Mouse (Mus musculus) stomach, embryonic 14.5 days (tissue): ENCODE measurements at regions not wholly inside any gene's neighbourhood (a gene's known extent, or its start where the extent isn't known, plus 50 kb on each side); places are given as distances from the start of the nearest gene placed in this dataset.

Source experiments
- ATAC-seq: fragments of 200-750 bp; cut with Nextera tagmentation; 2 replicates; pipeline ENCODE4 v1.8.0; 2017; ENCODE audit warnings: low read depth, moderate TSS enrichment; ENCODE audit not compliant: insufficient number of reproducible peaks, insufficient read depth, low FRiP score
- H3K27ac ChIP-seq: fragments of 300-500 bp; sonication (generic); 2 replicates; pipeline ENCODE4 v1.5.1; 2014; ENCODE audit warnings: mild to moderate bottlenecking, low read length, moderate library complexity, mixed read lengths
- H3K27me3 ChIP-seq: fragments of 300-500 bp; sonication (generic); 2 replicates; pipeline ENCODE4 v1.6.1; 2014; ENCODE audit warnings: low read length, control low read depth, mixed read lengths; ENCODE audit not compliant: control insufficient read depth, insufficient read depth
- H3K36me3 ChIP-seq: fragments of 300-500 bp; sonication (generic); 2 replicates; pipeline ENCODE4 v1.6.1; 2014; ENCODE audit warnings: mild to moderate bottlenecking, control low read depth, low read length, moderate library complexity, mixed read lengths; ENCODE audit not compliant: control insufficient read depth, insufficient read depth
- H3K4me1 ChIP-seq: fragments of 300-500 bp; sonication (generic); 2 replicates; pipeline ENCODE4 v1.6.1; 2014; ENCODE audit warnings: low read length, control low read depth, mixed read lengths; ENCODE audit not compliant: control insufficient read depth, insufficient read depth
- H3K4me2 ChIP-seq: fragments of 300-500 bp; sonication (generic); replicated peaks from 2 replicates; pipeline ENCODE4 v1.6.1; 2014; ENCODE audit warnings: low read depth, low read length, control low read depth
- H3K4me3 ChIP-seq: fragments of 300-500 bp; sonication (generic); 2 replicates; pipeline ENCODE4 v1.5.1; 2014; ENCODE audit warnings: low read depth, low read length, control low read depth
- H3K9ac ChIP-seq: fragments of 300-500 bp; sonication (generic); replicated peaks from 2 replicates; pipeline ENCODE4 v1.6.1; 2014; ENCODE audit warnings: low read depth, mild to moderate bottlenecking, control low read depth, low read length, moderate library complexity, mixed read lengths
- H3K9me3 ChIP-seq: fragments of 300-500 bp; sonication (generic); 2 replicates; pipeline ENCODE4 v1.6.1; 2016; ENCODE audit warnings: low read depth, low read length, control low read depth; ENCODE audit not compliant: control insufficient read depth
- WGBS: fragments of 180-500 bp; shearing (Covaris S2); extraction: QIAGEN DNeasy Blood & Tissue Kit; methylation state at CpG from one replicate; pipeline ENCODE4 v1.1.7; 2014; 5-methylcytosine and 5-hydroxymethylcytosine counted together

DNA sequence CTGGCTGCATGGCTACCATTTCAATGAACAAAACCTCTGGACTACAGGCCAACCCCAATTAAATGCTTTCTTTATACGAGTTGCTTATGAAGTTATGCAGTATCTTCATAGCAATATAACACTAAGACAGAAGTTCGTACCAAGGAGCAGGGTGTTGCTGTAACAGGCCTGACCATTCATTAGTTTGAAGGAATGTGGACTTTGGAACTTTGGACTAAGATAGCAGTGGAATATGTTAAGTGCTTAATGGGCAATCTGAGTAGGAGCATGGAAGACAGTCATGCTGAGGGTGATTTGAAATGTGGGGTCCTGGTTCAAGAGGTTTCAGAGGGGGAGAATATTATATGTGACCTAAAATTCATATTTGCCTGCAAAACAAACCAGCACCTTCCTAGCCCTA lies 623.8 kb downstream of the Tmem114 start:
- Histone ChIP-seq H3K36me3 (no peaks in the 10 kb centered on the region), H3K4me2 (no peak overlapping the region), H3K4me3 (no peak overlapping the region), H3K9ac (no peak overlapping the region), H3K27me3 (no peaks in the 10 kb centered on the region), H3K27ac (no peak overlapping the region), H3K9me3 (peaks cover 3% of the 10 kb centered on the region; the same call in 1 of the 2 replicates), H3K4me1 (no peaks in the 10 kb centered on the region)
- WGBS, result 84% methylated on average over 2 of the region's 2 CpGs
- ATAC-seq, result no peak

DNA sequence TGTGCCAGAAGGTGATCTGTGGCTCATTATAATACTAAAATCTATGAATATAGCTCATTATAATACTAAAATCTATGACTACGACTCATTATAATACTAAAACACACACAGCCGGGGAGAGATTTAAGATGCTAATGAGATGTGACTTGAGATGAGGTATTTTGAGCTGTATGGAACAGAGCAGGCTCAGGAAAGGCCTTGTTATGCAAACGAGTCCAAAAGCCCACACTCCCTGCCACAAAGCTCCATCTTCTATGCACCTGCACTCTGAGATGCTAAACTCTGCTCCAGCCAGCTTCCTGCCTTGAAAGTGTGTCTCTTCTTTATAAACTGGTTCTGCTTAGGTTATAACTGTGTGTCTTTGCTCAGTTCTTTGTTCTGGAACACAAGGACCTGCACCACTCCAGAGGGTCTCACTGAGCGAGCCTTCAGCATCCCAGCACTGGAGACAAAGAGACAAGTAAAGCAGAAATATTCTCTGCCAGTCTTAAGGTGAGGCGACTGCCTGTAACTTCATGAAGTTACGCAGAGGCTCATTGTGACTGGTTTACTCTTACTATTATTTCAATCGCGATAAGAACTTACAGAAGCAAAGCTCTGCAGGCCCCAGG lies 627.7 kb downstream of the Tmem114 start:
- no peaks in the 10 kb centered on the region for H3K36me3 ChIP-seq
- H3K4me1 ChIP-seq, result 0 out of 2 replicates have a peak, but pooled peaks cover 2% of the 10 kb centered on the region
- H3K4me3 ChIP-seq, result no peak overlapping the region
- H3K27me3 ChIP-seq, result no peaks in the 10 kb centered on the region
- no peak for ATAC-seq
- no peak overlapping the region for H3K27ac ChIP-seq
- H3K9ac ChIP-seq, result no peak overlapping the region
- H3K4me2 ChIP-seq, result no peak overlapping the region
- no peaks in the 10 kb centered on the region for H3K9me3 ChIP-seq
- WGBS, result 70% methylated on average over 8 of the region's 8 CpGs

DNA sequence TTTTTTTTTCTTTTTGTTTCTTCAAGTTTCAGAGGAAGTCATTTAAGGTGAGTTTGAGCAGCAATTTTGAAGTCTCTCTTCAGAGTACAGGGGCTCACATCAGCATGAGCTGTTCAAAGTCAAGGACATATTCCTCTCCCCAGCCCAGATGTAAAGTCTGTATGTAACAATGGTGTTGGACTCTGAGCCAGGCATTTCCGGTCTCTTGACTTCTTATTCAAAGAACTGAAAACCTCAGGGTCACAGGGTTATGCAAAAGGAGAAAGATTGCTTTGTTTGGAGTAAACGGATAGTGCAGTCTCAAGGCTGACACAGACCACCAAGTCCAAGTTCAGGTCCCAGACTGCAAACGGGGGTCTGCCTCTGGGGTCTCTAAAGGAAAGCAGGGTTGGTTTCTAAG lies 629.4 kb downstream of the Tmem114 start:
- 40% methylated on average over 3 of the region's 3 CpGs for WGBS
- Histone ChIP-seq H3K9ac (no peak overlapping the region), H3K4me1 (0 out of 2 replicates have a peak, but pooled peaks cover 2% of the 10 kb centered on the region), H3K4me2 (no peak overlapping the region), H3K9me3 (no peaks in the 10 kb centered on the region), H3K27me3 (no peaks in the 10 kb centered on the region), H3K4me3 (no peak overlapping the region), H3K36me3 (no peaks in the 10 kb centered on the region), H3K27ac (no peak overlapping the region)
- ATAC-seq, result no peak

DNA sequence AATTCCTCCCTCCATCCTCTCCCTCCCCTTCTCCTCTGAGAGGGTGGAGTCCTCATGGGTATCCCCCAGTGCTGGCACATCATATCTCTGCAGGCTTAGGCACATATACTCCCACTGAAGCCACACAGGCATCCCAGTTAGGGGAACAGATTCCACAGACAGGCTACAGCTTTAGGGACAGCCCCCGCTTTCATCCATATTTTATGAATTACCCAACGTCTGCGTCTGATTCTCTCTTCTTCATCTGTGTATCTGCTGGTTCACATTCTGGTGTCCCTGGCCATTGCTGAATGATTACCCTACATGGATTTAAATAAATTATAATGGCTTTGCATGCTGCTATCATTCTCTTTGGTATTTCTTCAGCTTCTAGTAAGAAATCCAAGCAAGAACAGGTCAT lies 632.4 kb downstream of the Tmem114 start:
- Histone ChIP-seq H3K4me1 (0 out of 2 replicates have a peak, but pooled peaks cover 2% of the 10 kb centered on the region), H3K4me2 (no peak overlapping the region), H3K36me3 (no peaks in the 10 kb centered on the region), H3K9ac (no peak overlapping the region), H3K9me3 (no peaks in the 10 kb centered on the region; the same call in 1 of the 2 replicates), H3K4me3 (no peak overlapping the region), H3K27me3 (no peaks in the 10 kb centered on the region), H3K27ac (no peak overlapping the region)
- no peak for ATAC-seq
- 89% methylated on average over 3 of the region's 3 CpGs for WGBS

DNA sequence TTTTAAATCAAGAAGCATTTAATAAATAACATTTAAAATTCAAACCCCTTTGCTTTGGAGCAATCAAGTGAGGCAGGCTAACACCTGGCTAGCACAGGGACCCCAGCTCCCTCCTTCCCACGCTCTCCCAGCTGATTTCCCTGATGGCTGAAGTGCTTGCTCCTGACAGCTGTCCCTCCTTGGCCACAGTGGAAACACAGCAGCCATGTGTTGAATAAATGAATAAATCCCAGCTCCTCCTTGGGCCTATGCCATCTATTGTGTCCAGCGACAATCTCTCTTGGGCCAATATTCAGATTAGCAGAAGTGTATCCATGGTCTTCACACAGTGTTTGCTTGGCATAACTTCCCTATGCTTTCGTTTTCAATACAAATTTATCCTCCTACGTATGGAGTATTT lies 634.7 kb downstream of the Tmem114 start:
- H3K27me3 ChIP-seq, result no peaks in the 10 kb centered on the region
- H3K9me3 ChIP-seq, result no peaks in the 10 kb centered on the region; the same call in 1 of the 2 replicates
- no peak overlapping the region for H3K9ac ChIP-seq
- 74% methylated on average over 4 of the region's 4 CpGs for WGBS
- no peak overlapping the region for H3K4me2 ChIP-seq
- H3K27ac ChIP-seq, result no peak overlapping the region
- no peak overlapping the region for H3K4me3 ChIP-seq
- 0 out of 2 replicates have a peak, but pooled peaks cover 2% of the 10 kb centered on the region for H3K4me1 ChIP-seq
- H3K36me3 ChIP-seq, result no peaks in the 10 kb centered on the region
- no peak for ATAC-seq

DNA sequence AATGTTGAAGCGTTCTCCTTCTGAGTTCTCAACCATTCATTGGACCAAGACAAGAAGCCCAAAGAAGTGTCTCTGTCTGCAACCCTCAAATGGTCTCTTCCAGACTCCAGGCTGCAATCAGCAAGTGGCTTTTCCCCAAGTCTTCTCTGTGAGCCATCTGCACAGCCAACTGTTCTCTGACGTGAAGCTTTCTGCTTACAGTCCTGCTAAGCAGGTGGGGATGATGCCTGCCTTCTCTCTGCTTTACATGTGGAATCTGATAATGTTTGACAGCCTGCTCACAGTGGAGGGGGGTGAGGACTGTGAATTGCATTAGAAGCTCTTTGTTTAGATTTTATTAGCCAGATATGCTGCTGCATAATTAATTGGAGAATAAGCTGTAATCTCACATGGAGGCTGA lies 636.7 kb downstream of the Tmem114 start:
- ATAC-seq, result no peak

DNA sequence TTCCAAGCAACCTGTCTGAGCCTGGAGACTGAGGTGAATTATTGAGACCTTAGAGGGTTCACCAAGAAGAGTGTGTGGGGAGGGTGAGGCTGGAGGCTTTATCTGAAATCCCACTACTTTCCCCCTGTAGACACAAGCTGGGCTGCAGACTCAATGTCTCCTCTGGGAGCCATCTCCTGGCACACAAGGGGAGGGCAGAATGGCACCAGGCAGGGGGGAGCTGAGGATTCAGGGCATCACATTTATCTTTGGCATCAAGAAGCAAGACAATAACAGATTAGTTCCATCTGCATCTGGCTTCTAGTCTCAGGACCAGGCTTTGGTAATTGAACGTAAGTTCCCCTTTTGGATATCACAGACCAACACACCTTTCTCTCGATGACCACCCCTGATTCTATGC lies 643.4 kb downstream of the Tmem114 start:
- no peak overlapping the region for H3K4me3 ChIP-seq
- no peaks in the 10 kb centered on the region for H3K27me3 ChIP-seq
- no peak for ATAC-seq
- H3K9me3 ChIP-seq, result no peaks in the 10 kb centered on the region
- no peak overlapping the region for H3K9ac ChIP-seq
- no peaks in the 10 kb centered on the region for H3K36me3 ChIP-seq
- H3K4me2 ChIP-seq, result no peak overlapping the region
- 79% methylated on average over 2 of the region's 2 CpGs for WGBS
- no peaks in the 10 kb centered on the region for H3K4me1 ChIP-seq
- no peak overlapping the region for H3K27ac ChIP-seq

More for the DNA sequence above, 636.7 kb downstream of the Tmem114 start:
- Histone ChIP-seq H3K36me3 (no peaks in the 10 kb centered on the region), H3K4me2 (no peak overlapping the region), H3K4me3 (no peak overlapping the region), H3K4me1 (no peaks in the 10 kb centered on the region), H3K27me3 (no peaks in the 10 kb centered on the region), H3K9ac (no peak overlapping the region), H3K27ac (no peak overlapping the region), H3K9me3 (no peaks in the 10 kb centered on the region; the same call in 1 of the 2 replicates)
- WGBS, result 54% methylated on average over 2 of the region's 2 CpGs

DNA sequence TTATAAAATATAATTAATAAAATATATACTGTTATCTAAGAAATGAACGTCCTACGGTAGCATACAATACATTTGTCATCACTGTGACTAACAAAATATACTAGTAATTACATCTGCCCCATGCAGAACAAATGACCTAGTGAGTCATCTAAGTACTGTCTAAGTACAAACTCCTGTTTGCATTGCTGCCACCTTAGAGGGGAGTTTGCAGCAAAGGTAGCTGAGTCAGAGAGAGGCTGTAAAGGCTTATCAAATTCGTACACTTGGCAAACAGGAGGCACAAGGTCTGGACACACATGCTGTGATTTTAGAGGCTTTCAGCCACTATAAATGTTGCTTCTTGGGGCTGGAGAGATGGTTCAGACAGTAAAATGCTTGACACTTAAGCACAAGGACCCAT lies 649.3 kb downstream of the Tmem114 start:
- 84% methylated on average over 3 of the region's 3 CpGs for WGBS
- Histone ChIP-seq H3K4me2 (no peak overlapping the region), H3K4me1 (no peaks in the 10 kb centered on the region), H3K4me3 (no peak overlapping the region), H3K27ac (no peak overlapping the region), H3K9me3 (no peaks in the 10 kb centered on the region), H3K9ac (no peak overlapping the region), H3K27me3 (no peaks in the 10 kb centered on the region), H3K36me3 (no peaks in the 10 kb centered on the region)
- no peak for ATAC-seq

DNA sequence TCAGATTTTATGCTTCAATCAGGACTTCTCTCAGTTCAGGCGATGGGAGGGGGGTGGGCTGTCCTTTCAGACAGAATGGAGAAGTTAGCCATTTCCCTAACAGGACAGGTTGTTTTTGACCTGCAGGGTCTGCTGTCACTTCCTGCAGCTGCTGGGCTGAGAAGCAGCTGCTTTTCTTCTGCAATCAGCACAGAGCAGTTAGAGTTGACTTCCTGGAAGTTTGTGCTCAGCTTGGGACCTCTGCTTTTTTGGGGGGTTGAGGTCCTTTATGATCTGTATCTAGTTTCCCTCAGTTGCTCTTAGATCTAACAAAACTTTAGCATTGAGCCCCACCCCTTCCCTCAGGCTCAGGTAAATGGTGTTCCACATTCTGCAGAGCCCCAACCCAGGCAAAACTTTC lies 656.5 kb downstream of the Tmem114 start:
- H3K27me3 ChIP-seq, result no peaks in the 10 kb centered on the region
- H3K27ac ChIP-seq, result no peak overlapping the region
- no peaks in the 10 kb centered on the region for H3K4me1 ChIP-seq
- H3K4me3 ChIP-seq, result no peak overlapping the region
- 70% methylated on average over 1 of the region's 1 CpGs for WGBS
- H3K4me2 ChIP-seq, result no peak overlapping the region
- no peak for ATAC-seq
- no peaks in the 10 kb centered on the region for H3K36me3 ChIP-seq
- H3K9me3 ChIP-seq, result no peaks in the 10 kb centered on the region
- no peak overlapping the region for H3K9ac ChIP-seq
